Mouse (Mus musculus) liver, embryonic 15.5 days (tissue): ENCODE measurements around the gene Thrb. TPM values are rescaled to one million over a fixed set of nuclear protein-coding genes. Genes with fewer than 3 reads are reported as not detected.

Source experiments
- ATAC-seq: fragments of 200-750 bp; cut with Nextera tagmentation; 2 replicates; pipeline ENCODE4 v1.8.0; 2017; ENCODE audit warnings: moderate number of reproducible peaks, mild to moderate bottlenecking, moderate library complexity; ENCODE audit not compliant: insufficient read depth
- H3K27ac ChIP-seq: fragments of 300-500 bp; sonication (generic); replicated peaks from 2 replicates; pipeline ENCODE4 v1.5.1; 2015; ENCODE audit warnings: mild to moderate bottlenecking, inconsistent platforms
- H3K27me3 ChIP-seq: fragments of 300-500 bp; sonication (generic); 2 replicates; pipeline ENCODE4 v1.6.1; 2015; ENCODE audit warnings: mild to moderate bottlenecking, inconsistent platforms
- H3K36me3 ChIP-seq: fragments of 300-500 bp; sonication (generic); replicated peaks from 2 replicates; pipeline ENCODE4 v1.6.1; 2015; ENCODE audit warnings: moderate library complexity, mild to moderate bottlenecking, inconsistent platforms
- H3K4me1 ChIP-seq: fragments of 300-500 bp; sonication (generic); replicated peaks from 2 replicates; pipeline ENCODE4 v1.6.1; 2015; ENCODE audit warnings: inconsistent platforms
- H3K4me2 ChIP-seq: fragments of 300-500 bp; sonication (generic); 2 replicates; pipeline ENCODE4 v1.6.1; 2015; ENCODE audit warnings: moderate library complexity, mild to moderate bottlenecking, inconsistent platforms
- H3K4me3 ChIP-seq: fragments of 300-500 bp; sonication (generic); replicated peaks from 2 replicates; pipeline ENCODE4 v1.5.1; 2015; ENCODE audit warnings: mild to moderate bottlenecking, inconsistent platforms
- H3K9ac ChIP-seq: fragments of 300-500 bp; sonication (generic); 2 replicates; pipeline ENCODE4 v1.6.1; 2015; ENCODE audit warnings: moderate library complexity, mild to moderate bottlenecking, inconsistent platforms
- H3K9me3 ChIP-seq: fragments of 300-500 bp; sonication (generic); replicated peaks from 2 replicates; pipeline ENCODE4 v1.6.1; 2016; ENCODE audit warnings: inconsistent platforms
- WGBS: fragments of 180-500 bp; shearing (Covaris S2); methylation state at CpG from one replicate; pipeline ENCODE4 v1.1.7; 2015; ENCODE audit warnings: mixed read lengths; ENCODE audit not compliant: insufficient replicate concordance; 5-methylcytosine and 5-hydroxymethylcytosine counted together
- polyA plus RNA-seq: library from polyadenylated mRNA; unstranded; fragments of >200 nt; fragmentation: Nextera tagmentation; extraction: Ambion mirVana; gene quantifications from 2 replicates; pipeline ENCODE4 v1.2.1, GENCODE M21; 2015

The Thrb gene
- polyA plus RNA-seq, 1 experiment from 2014 or later: 2.1 TPM

- Histone ChIP-seq H3K4me2 (no peak overlapping the region), H3K27ac (no peak overlapping the region), H3K4me1 (no peaks in the 10 kb centered on the region), H3K4me3 (no peak overlapping the region), H3K36me3 (no peaks in the 10 kb centered on the region), H3K9me3 (no peaks in the 10 kb centered on the region), H3K9ac (no peak overlapping the region), H3K27me3 (no peaks in the 10 kb centered on the region)
- no peak for ATAC-seq
- 24% methylated on average over 2 of the region's 2 CpGs for WGBS
Measured at GRCm38 (mm10) chr14:17954038-17954437, 294.0 kb downstream of the Thrb start.

GRCm38 (mm10) chr14:17959901-17960300 is 299.8 kb downstream of the Thrb start:
- Histone ChIP-seq H3K27me3 (no peaks in the 10 kb centered on the region), H3K36me3 (no peaks in the 10 kb centered on the region), H3K4me1 (no peaks in the 10 kb centered on the region), H3K27ac (no peak overlapping the region), H3K4me3 (no peak overlapping the region), H3K4me2 (no peak overlapping the region), H3K9me3 (no peaks in the 10 kb centered on the region), H3K9ac (no peak overlapping the region)
- 32% methylated on average over 2 of the region's 2 CpGs for WGBS
- ATAC-seq: no peak

GRCm38 (mm10) chr14:17967117-17967726 is 307.2 kb downstream of the Thrb start:
- no peak for ATAC-seq

GRCm38 (mm10) chr14:17972132-17972531 is 312.1 kb downstream of the Thrb start:
- Histone ChIP-seq H3K36me3 (no peaks in the 10 kb centered on the region), H3K4me3 (no peak overlapping the region), H3K9ac (no peak overlapping the region), H3K27ac (no peak overlapping the region), H3K4me2 (no peak overlapping the region), H3K9me3 (no peaks in the 10 kb centered on the region), H3K27me3 (no peaks in the 10 kb centered on the region), H3K4me1 (no peaks in the 10 kb centered on the region)
- WGBS: 58% methylated on average over 4 of the region's 4 CpGs
- no peak for ATAC-seq

More at GRCm38 (mm10) chr14:17967117-17967726, 307.2 kb downstream of the Thrb start:
- no peaks in the 10 kb centered on the region for H3K36me3 ChIP-seq
- no peak overlapping the region for H3K4me2 ChIP-seq
- H3K27me3 ChIP-seq: no peaks in the 10 kb centered on the region
- H3K9me3 ChIP-seq: no peaks in the 10 kb centered on the region
- H3K4me1 ChIP-seq: no peaks in the 10 kb centered on the region
- H3K9ac ChIP-seq: no peak overlapping the region
- no peak overlapping the region for H3K4me3 ChIP-seq
- no peak overlapping the region for H3K27ac ChIP-seq
- WGBS: 15% methylated on average over 5 of the region's 5 CpGs

GRCm38 (mm10) chr14:17972665-17973064 is 312.6 kb downstream of the Thrb start:
- WGBS: 66% methylated on average over 6 of the region's 6 CpGs
- no peak overlapping the region for H3K9ac ChIP-seq
- H3K9me3 ChIP-seq: no peaks in the 10 kb centered on the region
- no peak overlapping the region for H3K4me3 ChIP-seq
- H3K4me1 ChIP-seq: no peaks in the 10 kb centered on the region
- ATAC-seq: no peak
- no peak overlapping the region for H3K27ac ChIP-seq
- H3K27me3 ChIP-seq: no peaks in the 10 kb centered on the region
- no peaks in the 10 kb centered on the region for H3K36me3 ChIP-seq
- no peak overlapping the region for H3K4me2 ChIP-seq

- no peaks in the 10 kb centered on the region for H3K36me3 ChIP-seq
- no peak overlapping the region for H3K9ac ChIP-seq
- ATAC-seq: no peak
- no peaks in the 10 kb centered on the region for H3K4me1 ChIP-seq
- H3K4me3 ChIP-seq: no peak overlapping the region
- H3K9me3 ChIP-seq: no peaks in the 10 kb centered on the region
- H3K4me2 ChIP-seq: no peak overlapping the region
- H3K27me3 ChIP-seq: no peaks in the 10 kb centered on the region
- 38% methylated on average over 1 of the region's 1 CpGs for WGBS
- H3K27ac ChIP-seq: no peak overlapping the region
Measured at GRCm38 (mm10) chr14:17975786-17976185, 315.7 kb downstream of the Thrb start.

- ATAC-seq: no peak
- H3K9ac ChIP-seq: no peak overlapping the region
Measured at GRCm38 (mm10) chr14:17978259-17978658, 318.2 kb downstream of the Thrb start.

GRCm38 (mm10) chr14:17981258-17981657 is 321.2 kb downstream of the Thrb start:
- Histone ChIP-seq H3K9me3 (no peaks in the 10 kb centered on the region), H3K4me3 (no peak overlapping the region), H3K27me3 (no peaks in the 10 kb centered on the region), H3K27ac (no peak overlapping the region), H3K4me2 (no peak overlapping the region), H3K4me1 (no peaks in the 10 kb centered on the region), H3K36me3 (no peaks in the 10 kb centered on the region), H3K9ac (no peak overlapping the region)
- WGBS: 54% methylated on average over 3 of the region's 3 CpGs
- ATAC-seq: no peak

More at GRCm38 (mm10) chr14:17978259-17978658, 318.2 kb downstream of the Thrb start:
- Histone ChIP-seq H3K9me3 (no peaks in the 10 kb centered on the region), H3K27ac (no peak overlapping the region), H3K36me3 (no peaks in the 10 kb centered on the region), H3K4me2 (no peak overlapping the region), H3K4me1 (no peaks in the 10 kb centered on the region), H3K4me3 (no peak overlapping the region), H3K27me3 (no peaks in the 10 kb centered on the region)

GRCm38 (mm10) chr14:17982017-17982416 is 322.0 kb downstream of the Thrb start:
- 73% methylated on average over 5 of the region's 5 CpGs for WGBS
- H3K36me3 ChIP-seq: no peaks in the 10 kb centered on the region
- no peak overlapping the region for H3K27ac ChIP-seq
- no peak overlapping the region for H3K9ac ChIP-seq
- no peaks in the 10 kb centered on the region for H3K4me1 ChIP-seq
- H3K9me3 ChIP-seq: no peaks in the 10 kb centered on the region
- H3K4me3 ChIP-seq: no peak overlapping the region
- H3K27me3 ChIP-seq: no peaks in the 10 kb centered on the region
- no peak for ATAC-seq
- H3K4me2 ChIP-seq: no peak overlapping the region

GRCm38 (mm10) chr14:17983390-17983789 is 323.3 kb downstream of the Thrb start:
- Histone ChIP-seq H3K27me3 (no peaks in the 10 kb centered on the region), H3K9ac (no peak overlapping the region), H3K4me1 (no peaks in the 10 kb centered on the region), H3K9me3 (no peaks in the 10 kb centered on the region), H3K4me3 (no peak overlapping the region), H3K27ac (no peak overlapping the region), H3K4me2 (no peak overlapping the region), H3K36me3 (no peaks in the 10 kb centered on the region)
- ATAC-seq: no peak
- WGBS: 57% methylated on average over 3 of the region's 3 CpGs

- H3K9me3 ChIP-seq: no peaks in the 10 kb centered on the region
- H3K4me1 ChIP-seq: no peaks in the 10 kb centered on the region
- H3K36me3 ChIP-seq: no peaks in the 10 kb centered on the region
- ATAC-seq: no peak
- H3K27ac ChIP-seq: no peak overlapping the region
- H3K4me3 ChIP-seq: no peak overlapping the region
- H3K4me2 ChIP-seq: no peak overlapping the region
- 48% methylated on average over 6 of the region's 6 CpGs for WGBS
- no peak overlapping the region for H3K9ac ChIP-seq
- H3K27me3 ChIP-seq: no peaks in the 10 kb centered on the region
Measured at GRCm38 (mm10) chr14:17983839-17984238, 323.8 kb downstream of the Thrb start.

- WGBS: 36% methylated on average over 2 of the region's 2 CpGs
- ATAC-seq: no peak
- Histone ChIP-seq H3K27ac (no peak overlapping the region), H3K4me1 (no peaks in the 10 kb centered on the region), H3K9ac (no peak overlapping the region), H3K9me3 (no peaks in the 10 kb centered on the region), H3K36me3 (no peaks in the 10 kb centered on the region), H3K4me3 (no peak overlapping the region), H3K4me2 (no peak overlapping the region), H3K27me3 (no peaks in the 10 kb centered on the region)
Measured at GRCm38 (mm10) chr14:17988580-17988979, 328.5 kb downstream of the Thrb start.
